Mouse (Mus musculus) left cerebral cortex, postnatal 4 days (tissue): ENCODE results near the gene Tsg101. TPM values are rescaled to one million over a fixed set of nuclear protein-coding genes. Genes with fewer than 3 reads are reported as not detected.
"Not testable (repeated sequence)": the region's sequence is repeated elsewhere in the genome, so short reads cannot be mapped to it uniquely, and the experiment has no call there.

Experiments
- DNase-seq: peaks from one replicate; pipeline ENCODE4 v3.0.0-alpha.2; 2022
- intact Hi-C: fragments of 180-260 bp; cut with DNase I; formaldehyde crosslinking; loops from one replicate; pipeline ENCODE4 v1.15.1; 2025
- total RNA-seq, 2 experiments: library from RNA; stranded (reverse); gene quantifications; 2 replicates each; pipeline ENCODE4 v1.2.3; 2021

Gene Tsg101
- 100 to 1,000 TPM; 126 to 142 TPM for total RNA-seq

GRCm38 (mm10) chr7:46919551-46920176, at the start of gene Tsg101:
Gene Tsg101, minus strand, starts transcription at chr7:46919969.
- intact Hi-C loops: no loop called here
- peak; percentile 93 for DNase-seq

GRCm38 (mm10) chr7:46964070-46964469, 44.3 kb upstream of the Tsg101 start:
- intact Hi-C loops: loop anchor here (5.0 kb wide), 1 partner anchor 43 kb away; the partner anchor contains the start of gene Spty2d1

DNA sequence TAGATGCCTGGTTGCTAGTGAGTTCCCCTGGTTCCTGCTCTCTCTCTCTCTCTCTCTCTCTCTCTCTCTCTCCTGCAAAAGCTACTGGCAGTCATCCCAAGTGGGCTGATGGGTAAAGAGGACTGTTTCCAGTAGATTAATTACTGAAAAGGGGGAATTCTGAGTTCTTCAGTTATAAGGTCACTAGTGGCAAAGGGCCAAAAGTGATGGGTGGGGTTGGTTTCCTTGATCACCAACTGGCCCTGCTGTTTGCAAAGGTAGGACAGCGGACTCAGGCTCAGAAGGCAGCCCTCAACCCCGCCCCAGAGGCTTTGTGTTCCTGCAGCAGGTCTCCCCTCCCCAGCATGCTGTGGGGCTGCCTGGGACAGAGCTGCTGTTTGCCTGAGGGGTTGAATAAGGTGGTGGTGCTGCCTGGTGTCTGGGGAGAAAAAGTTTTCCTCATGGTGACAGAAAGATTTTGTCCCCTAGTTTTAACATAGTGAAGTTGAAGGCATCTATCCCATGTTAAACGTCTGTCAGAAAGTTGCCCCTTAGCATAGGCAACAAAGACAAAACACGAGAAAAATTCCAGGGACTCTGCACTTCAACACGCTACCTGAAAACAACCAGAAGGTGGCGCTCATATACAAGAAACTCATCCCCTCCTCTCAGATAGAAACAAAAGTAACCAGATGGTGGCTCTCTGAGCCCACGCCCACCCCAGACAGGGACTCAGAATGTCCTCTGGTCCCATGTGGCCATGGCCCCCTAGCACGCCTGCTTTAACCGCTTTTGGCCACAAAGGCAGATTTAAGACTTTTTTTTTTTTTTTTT, 43.2 kb upstream of the Tsg101 start:
- intact Hi-C loops: loop anchor here (2.0 to 5.0 kb wide), 2 partner anchors 44 to 186 kb away; partner anchors contain the start of gene Spty2d1

More at GRCm38 (mm10) chr7:46964070-46964469, 44.3 kb upstream of the Tsg101 start:
- DNase-seq: no peak

DNA sequence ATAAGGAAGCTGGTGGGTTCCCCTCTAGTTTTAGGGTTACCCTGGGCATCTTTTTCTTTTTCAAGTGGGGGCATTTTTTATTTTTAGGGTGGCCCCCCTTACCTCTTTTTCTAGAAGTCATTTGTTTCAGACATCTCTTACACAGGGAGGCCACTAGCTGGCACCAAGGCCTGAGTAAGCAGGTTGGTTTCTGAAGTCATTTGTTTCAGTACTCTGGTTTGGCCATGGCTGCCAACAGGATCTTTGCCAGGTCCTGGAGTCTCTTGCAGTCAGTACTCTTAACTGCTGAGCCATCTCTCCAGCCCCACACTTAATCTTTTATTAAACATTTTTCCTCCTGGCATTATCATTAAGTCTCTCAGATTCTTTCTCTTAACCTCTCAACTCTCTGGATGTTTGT, 42.4 kb upstream of the Tsg101 start:
- DNase-seq: peak; percentile 57
- intact Hi-C loops: loop anchor here (2.0 to 5.0 kb wide), 2 partner anchors 45 to 187 kb away; partner anchors contain the start of gene Spty2d1

More for the DNA sequence above, 43.2 kb upstream of the Tsg101 start:
- DNase-seq: peak; percentile 81

GRCm38 (mm10) chr7:46960991-46961390, 41.2 kb upstream of the Tsg101 start:
- DNase-seq: no peak
- intact Hi-C loops: loop anchor here (5.0 kb wide), 1 partner anchor 46 kb away; the partner anchor contains the start of gene Spty2d1

DNA sequence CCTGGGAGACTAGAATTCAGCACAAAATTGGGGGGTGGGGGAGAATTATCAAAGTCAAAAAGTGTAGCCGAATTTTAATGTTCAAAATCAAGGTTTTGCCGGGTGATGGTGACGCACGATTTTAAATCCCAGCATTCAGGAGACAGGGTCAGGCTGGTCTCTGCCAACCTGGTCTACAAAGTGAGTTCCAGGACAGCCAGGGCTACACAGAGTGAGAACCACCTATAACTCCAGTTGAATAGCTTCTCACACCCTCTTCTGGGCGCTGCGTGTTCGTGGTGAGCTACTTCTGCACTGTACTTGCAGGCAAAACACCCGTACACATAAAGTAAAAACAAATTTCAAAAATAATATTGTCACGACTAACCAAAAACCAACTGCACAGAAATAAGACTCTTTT, 39.1 kb upstream of the Tsg101 start:
- no peak for DNase-seq
- intact Hi-C loops: no loop called here

DNA sequence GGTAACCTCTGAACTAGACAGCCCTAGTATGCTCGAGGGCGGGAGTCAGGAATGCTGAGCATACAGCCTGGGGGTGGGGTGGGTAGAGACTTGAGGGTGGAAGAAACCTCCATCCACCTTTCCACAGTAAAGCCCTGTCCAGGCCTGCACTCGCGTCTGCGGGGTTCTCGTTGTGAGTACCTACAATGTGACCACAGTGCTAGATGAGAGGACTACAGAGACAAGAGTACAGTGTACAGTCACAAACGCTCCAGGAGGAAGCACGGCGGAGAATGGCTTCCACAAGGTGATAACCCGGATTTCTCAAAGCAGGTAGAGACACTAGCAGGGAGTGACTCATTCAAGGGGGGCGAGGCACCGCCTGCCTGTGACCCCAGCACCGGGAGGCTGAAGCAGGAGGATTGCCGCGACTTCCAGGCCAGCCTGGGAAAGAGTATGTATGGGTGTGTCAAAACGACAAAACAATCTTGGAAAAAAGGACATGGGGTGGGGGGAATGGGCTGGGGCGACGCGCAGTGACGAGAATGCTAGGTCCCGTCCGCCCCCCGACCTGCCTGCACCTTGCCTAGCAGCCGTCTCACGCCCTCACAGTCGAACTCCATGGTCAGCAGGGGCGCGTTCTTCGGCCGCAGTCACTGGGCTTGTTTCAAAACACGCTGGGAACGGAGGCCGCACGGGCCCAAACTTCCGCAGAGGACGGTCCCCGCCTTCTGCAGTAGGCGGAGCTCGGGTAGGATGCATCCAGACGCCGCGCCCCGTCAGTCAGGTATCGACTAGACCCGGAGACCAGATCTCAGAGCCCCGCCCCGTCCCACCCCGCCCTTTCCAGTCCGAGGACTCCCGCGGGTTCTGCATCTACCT, 38.3 kb upstream of the Tsg101 start, which contains the start of gene Uevld:
TSS of gene Uevld (minus strand) at position 697 of the 861 bp plus-strand sequence.
- intact Hi-C loops: no loop called here
- peak; percentile 96 for DNase-seq

DNA sequence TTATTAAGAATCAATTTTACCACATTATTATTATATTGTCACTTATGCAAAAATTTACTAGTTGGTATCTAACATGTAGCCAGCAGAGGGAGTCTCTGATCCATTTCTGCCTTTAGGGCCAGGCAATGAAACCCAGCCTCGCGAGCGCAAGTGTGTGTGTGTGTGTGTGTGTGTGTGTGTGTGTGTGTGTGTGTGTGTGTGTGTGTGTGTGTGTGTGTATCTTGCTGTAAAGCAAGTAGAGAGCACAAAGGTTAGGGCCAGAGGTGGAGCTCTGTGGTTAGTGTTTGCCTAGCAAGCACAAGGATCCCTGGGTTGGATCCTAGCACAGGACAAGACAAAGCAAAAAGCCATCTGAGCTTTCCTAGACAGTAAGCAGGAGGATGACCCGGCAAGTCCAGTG, 16.1 kb upstream of the Tsg101 start:
- DNase-seq: peak; percentile 19
- intact Hi-C loops: no loop called here

GRCm38 (mm10) chr7:46934788-46935187, 15.0 kb upstream of the Tsg101 start:
- peak; percentile 12 for DNase-seq
- intact Hi-C loops: no loop called here

DNA sequence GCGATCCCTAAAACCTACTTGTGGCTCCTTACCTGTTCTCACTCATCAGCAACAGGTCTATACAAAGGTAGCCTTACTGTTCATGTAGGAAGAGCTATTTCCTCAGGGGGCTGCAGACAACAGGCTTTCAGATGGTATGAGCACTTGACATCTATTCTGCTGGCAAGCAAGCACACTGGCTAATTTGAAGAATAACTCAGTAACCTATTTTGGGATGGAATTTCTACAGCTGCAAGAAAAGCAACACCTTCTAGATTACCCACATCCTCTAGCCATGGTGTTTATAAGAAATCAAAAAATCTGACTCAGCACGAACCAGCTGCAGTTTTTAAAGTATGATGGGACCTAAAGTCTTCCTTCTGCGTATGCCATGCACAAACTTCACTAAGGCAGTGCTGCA, 11.6 kb upstream of the Tsg101 start:
- no peak for DNase-seq
- intact Hi-C loops: no loop called here

GRCm38 (mm10) chr7:46928291-46928690, 8.5 kb upstream of the Tsg101 start:
- intact Hi-C loops: no loop called here
- no peak for DNase-seq

DNA sequence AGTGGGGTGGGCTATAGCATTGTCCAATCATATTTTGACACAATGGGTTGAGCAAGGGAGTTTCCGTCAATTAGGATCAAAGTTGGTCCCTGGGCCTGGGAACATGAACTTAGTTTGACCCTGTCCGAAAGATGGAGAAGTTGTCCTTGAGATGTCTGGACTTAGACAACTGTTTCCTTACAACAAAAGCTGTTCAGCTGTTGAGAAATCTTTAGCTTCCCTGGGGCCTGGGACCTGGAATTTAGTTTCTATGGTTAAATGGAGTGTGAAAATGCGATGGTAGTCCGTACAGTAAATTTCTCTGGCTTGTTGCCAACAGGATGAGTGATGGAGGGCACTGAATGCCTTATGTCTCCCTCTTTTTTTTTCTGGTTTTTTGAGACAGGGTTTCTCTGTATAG, 2.3 kb upstream of the Tsg101 start:
- intact Hi-C loops: no loop called here
- no peak for DNase-seq

GRCm38 (mm10) chr7:46918678-46919371, 944 bp downstream of the Tsg101 start:
- intact Hi-C loops: no loop called here
- no peak for DNase-seq

DNA sequence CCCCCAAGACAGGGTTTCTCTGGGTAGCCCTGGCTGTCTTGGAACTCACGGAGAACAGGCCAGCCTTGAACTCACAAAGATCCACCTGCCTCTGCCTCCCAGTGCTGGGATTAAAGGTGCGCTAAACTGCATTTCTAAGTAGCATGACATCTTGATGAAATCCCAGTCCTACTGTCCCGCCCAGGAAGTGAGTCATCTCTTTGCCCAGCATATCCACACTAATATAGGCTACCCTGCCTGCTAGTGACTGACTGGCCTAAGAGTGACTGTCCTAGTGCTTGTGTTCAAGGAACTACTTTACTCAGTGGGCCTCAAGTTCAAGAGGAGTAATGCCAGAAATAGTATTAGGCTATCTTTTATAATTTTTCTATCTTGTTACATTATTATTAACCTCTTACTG, 3.4 kb downstream of the Tsg101 start:
- DNase-seq: no peak
- intact Hi-C loops: no loop called here

DNA sequence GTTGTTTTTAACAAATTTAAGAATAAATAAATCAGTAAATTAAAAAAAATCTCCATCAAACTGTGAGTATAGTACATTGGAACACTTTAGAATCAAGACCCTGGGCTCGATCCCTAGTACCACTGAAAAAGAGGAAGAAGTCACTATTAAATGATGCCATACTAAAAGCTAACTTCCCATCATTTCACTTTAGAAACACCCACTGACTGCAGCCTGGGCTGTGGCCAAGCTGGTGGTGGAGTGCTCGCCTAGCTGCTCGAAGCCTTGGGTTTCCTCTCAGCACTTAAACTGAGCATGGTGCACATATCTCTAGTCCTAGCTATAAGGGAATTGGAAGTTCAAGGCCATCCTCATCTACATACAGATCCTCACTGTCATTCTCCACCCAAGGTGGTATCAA, 8.5 kb downstream of the Tsg101 start:
- intact Hi-C loops: no loop called here
- DNase-seq: no peak

DNA sequence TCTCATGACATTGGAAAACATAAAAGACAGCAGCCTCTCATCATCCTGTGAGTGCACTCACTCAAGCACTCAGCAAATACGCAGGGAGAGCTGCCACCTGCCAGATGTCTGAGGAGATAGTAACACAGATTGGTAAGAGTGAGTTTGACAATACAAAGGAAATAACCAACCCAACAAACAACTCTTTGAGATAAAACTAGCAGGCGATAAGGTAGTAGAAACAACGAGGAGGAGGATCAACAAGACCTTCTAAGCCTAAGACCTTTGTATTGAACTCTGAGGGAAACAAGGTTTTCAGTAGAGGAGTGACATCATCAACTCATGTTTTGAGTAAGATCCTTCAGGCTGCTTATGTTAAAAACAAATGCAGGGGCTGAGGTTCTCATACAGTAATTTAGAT, 20.4 kb downstream of the Tsg101 start:
- intact Hi-C loops: no loop called here
- DNase-seq: no peak

DNA sequence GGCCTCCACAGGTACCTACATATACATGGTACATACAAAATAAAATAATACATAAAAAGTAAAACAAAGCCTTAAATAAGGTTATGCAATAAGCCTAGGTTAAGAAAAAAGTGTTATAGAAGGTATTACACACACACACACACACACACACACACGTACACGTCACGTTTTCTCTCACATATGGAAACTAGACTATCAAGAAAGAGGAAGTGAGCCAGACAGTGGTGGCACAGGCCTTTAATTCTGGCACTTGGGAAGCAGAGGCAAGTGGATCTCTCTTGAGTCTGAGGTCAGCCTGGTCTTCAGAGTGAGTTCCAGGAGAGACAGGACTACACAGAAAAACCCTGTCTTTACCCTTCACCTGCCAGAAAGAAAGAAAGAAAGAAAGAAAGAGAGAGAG, 24.3 kb downstream of the Tsg101 start:
- intact Hi-C loops: no loop called here
- no peak for DNase-seq

DNA sequence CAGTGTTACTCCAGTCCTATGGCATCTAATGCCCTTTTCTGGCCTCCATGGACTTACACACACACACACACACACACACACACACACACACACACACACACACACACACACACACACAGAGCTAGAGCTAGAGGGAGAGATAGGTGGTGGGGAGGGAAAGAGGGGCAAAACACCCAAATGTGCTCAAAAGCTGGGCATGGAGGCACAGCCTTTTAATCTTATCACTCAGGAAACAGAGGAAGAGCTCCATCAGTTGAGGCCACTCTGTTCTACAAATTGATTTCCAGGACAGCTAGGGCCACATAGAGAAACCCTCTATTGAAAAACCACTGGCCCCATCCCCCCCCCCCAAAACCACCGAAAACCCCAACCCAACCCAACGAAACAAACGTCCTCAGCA, 36.5 kb downstream of the Tsg101 start:
- intact Hi-C loops: no loop called here
- DNase-seq: no peak

DNA sequence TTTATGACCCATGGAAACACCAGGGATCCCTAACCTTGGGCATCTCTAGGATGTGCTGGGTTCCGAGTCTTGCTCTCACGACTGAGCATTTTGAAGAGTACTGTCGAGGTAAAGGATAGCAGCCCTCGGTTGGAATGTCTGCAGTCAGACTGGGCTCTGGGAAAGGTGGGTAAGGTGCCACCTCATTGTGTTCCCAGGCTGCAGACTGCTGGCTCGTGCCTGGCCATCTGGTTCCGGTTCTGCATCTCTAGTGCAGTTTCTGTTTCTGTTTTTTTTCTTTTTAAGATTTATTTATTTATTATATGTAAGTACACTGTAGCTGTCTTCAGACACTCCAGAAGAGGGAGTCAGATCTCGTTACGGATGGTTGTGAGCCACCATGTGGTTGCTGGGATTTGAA, 37.8 kb downstream of the Tsg101 start:
- intact Hi-C loops, DNase-seq: not testable (repeated sequence)

DNA sequence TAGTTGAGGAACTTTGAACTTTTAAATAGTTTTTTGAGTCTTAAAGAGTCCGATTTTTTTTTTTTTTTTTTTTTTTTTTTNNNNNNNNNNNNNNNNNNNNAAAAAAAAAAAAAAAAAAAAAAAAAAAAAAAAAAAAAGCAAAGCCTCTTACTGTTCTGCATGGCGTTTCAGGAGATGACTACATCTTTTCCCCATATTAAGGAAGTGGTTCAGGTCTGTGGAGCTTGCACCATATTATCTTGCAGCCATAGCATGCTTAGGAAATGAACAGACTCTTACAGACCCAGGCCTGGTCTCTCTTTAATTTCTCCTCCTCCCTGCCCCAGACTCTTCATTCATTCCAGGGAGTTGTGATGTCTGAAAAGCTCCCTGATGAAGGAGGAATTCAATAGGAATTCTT, 38.8 kb downstream of the Tsg101 start:
- no peak for DNase-seq
- intact Hi-C loops: no loop called here
